Mouse (Mus musculus): ENCODE results near the gene Trhde. TPM values are rescaled to one million over a fixed set of nuclear protein-coding genes. Genes with fewer than 3 reads are reported as not detected.

Trhde gene
- total and polyA plus RNA-seq, 3 experiments = 0.05 TPM; not detected in 2

GRCm38 (mm10) chr10:114370804-114371203, 431.3 kb downstream of the Trhde start:
- Histone ChIP-seq H3K4me3 (ENCODE audit: low read depth, low read length) (no peak overlapping the region), H3K9me3 (replicated peaks) (no peaks in the 10 kb centered on the region), H3K36me3 (replicated peaks) (no peaks in the 10 kb centered on the region), H3K27me3 (ENCODE audit: insufficient read depth, low read length) (no peaks in the 10 kb centered on the region), H3K4me1 (ENCODE audit: insufficient read depth, low read depth, low read length) (no peaks in the 10 kb centered on the region)
- DNase-seq (ENCODE audit: low spot score) (no peak), ATAC-seq (ENCODE audit: extremely low read depth, insufficient number of reproducible peaks, low FRiP score, poor library complexity, severe bottlenecking) (no peak)
- TF ChIP-seq GATA2 (IDR thresholded peaks at IDR 0.05; ENCODE audit: borderline replicate concordance, low read depth, low read length) (no peak), CTCF (IDR thresholded peaks at IDR 0.05; ENCODE audit: low read depth, low read length) (no peak), GATA1 (IDR thresholded peaks at IDR 0.05; ENCODE audit: borderline replicate concordance, low read length) (no peak)

DNA sequence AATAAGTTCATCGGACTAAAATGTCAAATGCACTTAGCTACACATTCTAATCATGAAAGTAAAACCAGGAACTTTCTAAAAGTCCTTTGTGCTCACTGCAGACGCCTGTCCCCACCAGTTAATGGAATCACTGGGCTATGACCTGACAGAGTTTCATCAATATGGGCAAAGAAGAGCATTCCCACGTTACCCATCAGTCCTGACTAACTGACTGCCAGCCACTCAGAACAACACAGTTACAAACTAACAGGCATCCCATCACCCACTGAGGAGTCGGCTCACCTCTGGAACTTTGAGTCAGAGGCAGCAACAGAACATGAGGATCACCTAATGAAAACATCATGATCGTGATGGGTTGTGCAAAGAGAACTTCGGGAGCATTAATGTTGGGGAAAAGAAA, 438.7 kb downstream of the Trhde start:
- H3K4me1 ChIP-seq (ENCODE audit: insufficient read depth, low read depth, low read length) = no peaks in the 10 kb centered on the region
- H3K27me3 ChIP-seq (ENCODE audit: insufficient read depth, low read length) = no peaks in the 10 kb centered on the region
- peaks cover 3% of the 10 kb centered on the region for H3K9me3 ChIP-seq (replicated peaks)
- H3K36me3 ChIP-seq (replicated peaks) = no peaks in the 10 kb centered on the region
- no peak for ATAC-seq (ENCODE audit: extremely low read depth, insufficient number of reproducible peaks, low FRiP score, poor library complexity, severe bottlenecking)
- TF ChIP-seq CTCF (IDR thresholded peaks at IDR 0.05; ENCODE audit: low read depth, low read length) = no peak
- TF ChIP-seq GATA2 (IDR thresholded peaks at IDR 0.05; ENCODE audit: borderline replicate concordance, low read depth, low read length) = no peak
- no peak for TF ChIP-seq TAL1 (conservative IDR thresholded peaks at IDR 0.05; ENCODE audit: low read depth, low read length)
- no peak for TF ChIP-seq POLR2AphosphoS5 (IDR thresholded peaks at IDR 0.05; ENCODE audit: insufficient replicate concordance, low read depth, low read length)
- no peak for TF ChIP-seq GATA1 (IDR thresholded peaks at IDR 0.05; ENCODE audit: borderline replicate concordance, low read length)
- H3K4me3 ChIP-seq (ENCODE audit: low read depth, low read length) = no peak overlapping the region
- DNase-seq (ENCODE audit: low spot score) = no peak

- H3K36me3 ChIP-seq (replicated peaks) = no peaks in the 10 kb centered on the region
- no peaks in the 10 kb centered on the region for H3K4me1 ChIP-seq (ENCODE audit: insufficient read depth, low read depth, low read length)
- TF ChIP-seq POLR2AphosphoS5 (IDR thresholded peaks at IDR 0.05; ENCODE audit: insufficient replicate concordance, low read depth, low read length) (no peak), CTCF (IDR thresholded peaks at IDR 0.05; ENCODE audit: low read depth, low read length) (no peak), GATA1 (IDR thresholded peaks at IDR 0.05; ENCODE audit: borderline replicate concordance, low read length) (no peak), GATA2 (IDR thresholded peaks at IDR 0.05; ENCODE audit: borderline replicate concordance, low read depth, low read length) (no peak), TAL1 (conservative IDR thresholded peaks at IDR 0.05; ENCODE audit: low read depth, low read length) (no peak)
- H3K4me3 ChIP-seq (ENCODE audit: low read depth, low read length) = no peak overlapping the region
- no peak for ATAC-seq (ENCODE audit: extremely low read depth, insufficient number of reproducible peaks, low FRiP score, poor library complexity, severe bottlenecking)
- H3K27me3 ChIP-seq (ENCODE audit: insufficient read depth, low read length) = no peaks in the 10 kb centered on the region
- H3K9me3 ChIP-seq (replicated peaks) = peaks cover 3% of the 10 kb centered on the region
- DNase-seq (ENCODE audit: low spot score) = no peak
These were observed 439.5 kb downstream of the Trhde start for GRCm38 (mm10) chr10:114362631-114363030.

Data from G1E (cell line).